Mouse (Mus musculus) kidney, embryonic 16.5 days (tissue): ENCODE measurements around the gene Rapgef4. TPM values are rescaled to one million over a fixed set of nuclear protein-coding genes. Genes with fewer than 3 reads are reported as not detected.

Source experiments
- ATAC-seq: fragments of 200-750 bp; cut with Nextera tagmentation; 2 replicates; pipeline ENCODE4 v1.8.0; 2017; ENCODE audit warnings: moderate TSS enrichment; ENCODE audit not compliant: low FRiP score, low TSS enrichment
- H3K27ac ChIP-seq: fragments of 300-500 bp; sonication (generic); 2 replicates; pipeline ENCODE4 v1.5.1; 2014; ENCODE audit warnings: low read length
- H3K27me3 ChIP-seq: fragments of 300-500 bp; sonication (generic); 2 replicates; pipeline ENCODE4 v1.6.1; 2014; ENCODE audit warnings: low read length, control low read depth, mixed read lengths; ENCODE audit not compliant: insufficient read depth
- H3K36me3 ChIP-seq: fragments of 300-500 bp; sonication (generic); 2 replicates; pipeline ENCODE4 v1.6.1; 2014; ENCODE audit warnings: low read length, control low read depth, mixed read lengths; ENCODE audit not compliant: insufficient read depth
- H3K4me1 ChIP-seq: fragments of 300-500 bp; sonication (generic); 2 replicates; pipeline ENCODE4 v1.6.1; 2014; ENCODE audit warnings: low read length, control low read depth, mixed read lengths; ENCODE audit not compliant: insufficient read depth
- H3K4me2 ChIP-seq: fragments of 300-500 bp; sonication (generic); replicated peaks from 2 replicates; pipeline ENCODE4 v1.6.1; 2014; ENCODE audit warnings: low read depth, low read length
- H3K4me3 ChIP-seq: fragments of 300-500 bp; sonication (generic); 2 replicates; pipeline ENCODE4 v1.5.1; 2014; ENCODE audit warnings: mild to moderate bottlenecking, low read length
- H3K9ac ChIP-seq: fragments of 300-500 bp; sonication (generic); replicated peaks from 2 replicates; pipeline ENCODE4 v1.6.1; 2014; ENCODE audit warnings: low read length
- H3K9me3 ChIP-seq: fragments of 300-500 bp; sonication (generic); 2 replicates; pipeline ENCODE4 v1.6.1; 2016; ENCODE audit warnings: low read length, control low read depth
- WGBS: fragments of 180-500 bp; shearing (Covaris S2); extraction: QIAGEN DNeasy Blood & Tissue Kit; methylation state at CpG from one replicate; pipeline ENCODE4 v1.1.7; 2014; 5-methylcytosine and 5-hydroxymethylcytosine counted together
- polyA plus RNA-seq: library from polyadenylated mRNA; unstranded; fragments of >200 nt; fragmentation: Nextera tagmentation; extraction: Ambion mirVana; gene quantifications from 2 replicates; pipeline ENCODE4 v1.2.1, GENCODE M21; 2015

Gene Rapgef4
- polyA plus RNA-seq, 1 experiment from 2014 or later = 6.9 TPM

- 24% methylated on average over 2 of the region's 2 CpGs for WGBS
- Histone ChIP-seq H3K9ac (no peak overlapping the region), H3K9me3 (no peaks in the 10 kb centered on the region), H3K4me1 (0 out of 2 replicates have a peak, but pooled peaks cover 11% of the 10 kb centered on the region), H3K4me2 (no peak overlapping the region), H3K27me3 (no peaks in the 10 kb centered on the region), H3K27ac (no peak overlapping the region), H3K36me3 (no peaks in the 10 kb centered on the region), H3K4me3 (no peak overlapping the region)
- ATAC-seq = no peak
These were observed 257.4 kb downstream of the Rapgef4 start for GRCm38 (mm10) chr2:72238421-72238820.

- Histone ChIP-seq H3K27ac (no peak overlapping the region), H3K36me3 (no peaks in the 10 kb centered on the region), H3K27me3 (no peaks in the 10 kb centered on the region), H3K9me3 (no peaks in the 10 kb centered on the region), H3K9ac (no peak overlapping the region), H3K4me1 (0 out of 2 replicates have a peak, but pooled peaks cover 11% of the 10 kb centered on the region), H3K4me3 (no peak overlapping the region), H3K4me2 (no peak overlapping the region)
- ATAC-seq = no peak
- 38% methylated on average over 11 of the region's 11 CpGs for WGBS
These were observed 257.9 kb downstream of the Rapgef4 start for GRCm38 (mm10) chr2:72238925-72239324.

- H3K27ac ChIP-seq = no peak overlapping the region
- no peak for ATAC-seq
- H3K9ac ChIP-seq = no peak overlapping the region
- no peak overlapping the region for H3K4me2 ChIP-seq
- H3K27me3 ChIP-seq = no peaks in the 10 kb centered on the region
- H3K4me1 ChIP-seq = 0 out of 2 replicates have a peak, but pooled peaks cover 11% of the 10 kb centered on the region
- 65% methylated on average over 8 of the region's 8 CpGs for WGBS
- no peak overlapping the region for H3K4me3 ChIP-seq
- no peaks in the 10 kb centered on the region for H3K9me3 ChIP-seq
- no peaks in the 10 kb centered on the region for H3K36me3 ChIP-seq
These were observed 258.4 kb downstream of the Rapgef4 start for GRCm38 (mm10) chr2:72239456-72239855.

- Histone ChIP-seq H3K9me3 (no peaks in the 10 kb centered on the region), H3K27me3 (no peaks in the 10 kb centered on the region), H3K9ac (no peak overlapping the region), H3K4me2 (no peak overlapping the region), H3K36me3 (no peaks in the 10 kb centered on the region), H3K4me3 (no peak overlapping the region), H3K4me1 (0 out of 2 replicates have a peak, but pooled peaks cover 11% of the 10 kb centered on the region), H3K27ac (no peak overlapping the region)
- no peak for ATAC-seq
- 55% methylated on average over 7 of the region's 7 CpGs for WGBS
These were observed 259.0 kb downstream of the Rapgef4 start for GRCm38 (mm10) chr2:72239993-72240392.

DNA sequence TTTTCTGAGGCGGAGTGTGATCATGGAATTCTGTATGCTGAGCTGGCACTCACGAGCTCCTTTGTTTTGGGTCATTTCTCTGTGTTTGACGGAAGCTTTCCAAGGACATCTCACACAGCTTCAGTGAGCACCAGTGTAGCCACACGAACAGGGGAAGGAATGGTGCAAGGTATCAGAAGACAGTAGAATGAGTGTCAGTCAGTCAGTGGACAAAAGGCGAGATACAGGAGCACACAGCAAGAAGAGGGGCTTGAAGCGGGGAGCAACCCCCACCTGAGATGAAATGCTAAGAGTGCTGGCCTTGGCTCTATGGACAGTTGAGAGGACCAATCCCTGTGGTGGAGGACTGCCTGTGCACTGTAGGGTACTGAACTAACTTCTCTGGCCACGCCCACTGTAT lies 259.7 kb downstream of the Rapgef4 start:
- Histone ChIP-seq H3K36me3 (no peaks in the 10 kb centered on the region), H3K9me3 (no peaks in the 10 kb centered on the region), H3K27me3 (no peaks in the 10 kb centered on the region), H3K4me2 (no peak overlapping the region), H3K9ac (no peak overlapping the region), H3K27ac (no peak overlapping the region), H3K4me1 (0 out of 2 replicates have a peak, but pooled peaks cover 9% of the 10 kb centered on the region), H3K4me3 (no peak overlapping the region)
- ATAC-seq = 0 out of 2 replicates have a peak, but pooled peaks have one; percentile 61
- WGBS = 79% methylated on average over 7 of the region's 7 CpGs

GRCm38 (mm10) chr2:72241714-72242472 lies 260.9 kb downstream of the Rapgef4 start:
- Histone ChIP-seq H3K36me3 (no peaks in the 10 kb centered on the region), H3K27me3 (no peaks in the 10 kb centered on the region), H3K27ac (no peak overlapping the region), H3K9me3 (no peaks in the 10 kb centered on the region), H3K4me1 (0 out of 2 replicates have a peak, but pooled peaks cover 9% of the 10 kb centered on the region), H3K4me3 (peak overlapping the region; percentile 18; the same call in 1 of the 2 replicates), H3K4me2 (peak overlapping the region; percentile 29), H3K9ac (no peak overlapping the region)
- ATAC-seq = peak; percentile 31; the same call in 1 of the 2 replicates
- 38% methylated on average over 14 of the region's 14 CpGs for WGBS

- H3K9ac ChIP-seq = no peak overlapping the region
- no peak for ATAC-seq
- H3K4me3 ChIP-seq = no peak overlapping the region
- H3K4me2 ChIP-seq = no peak overlapping the region
- H3K9me3 ChIP-seq = no peaks in the 10 kb centered on the region
- WGBS = 66% methylated on average over 12 of the region's 12 CpGs
- H3K36me3 ChIP-seq = no peaks in the 10 kb centered on the region
- H3K27ac ChIP-seq = no peak overlapping the region
- no peaks in the 10 kb centered on the region for H3K27me3 ChIP-seq
- 0 out of 2 replicates have a peak, but pooled peaks cover 9% of the 10 kb centered on the region for H3K4me1 ChIP-seq
These were observed 262.1 kb downstream of the Rapgef4 start for GRCm38 (mm10) chr2:72242910-72243675.

- no peak for ATAC-seq
- Histone ChIP-seq H3K27me3 (no peaks in the 10 kb centered on the region), H3K4me2 (no peak overlapping the region), H3K9me3 (no peaks in the 10 kb centered on the region), H3K9ac (no peak overlapping the region), H3K27ac (no peak overlapping the region), H3K4me3 (no peak overlapping the region), H3K4me1 (no peaks in the 10 kb centered on the region), H3K36me3 (no peaks in the 10 kb centered on the region)
- WGBS = 85% methylated on average over 4 of the region's 4 CpGs
These were observed 264.6 kb downstream of the Rapgef4 start for GRCm38 (mm10) chr2:72245631-72246030.

DNA sequence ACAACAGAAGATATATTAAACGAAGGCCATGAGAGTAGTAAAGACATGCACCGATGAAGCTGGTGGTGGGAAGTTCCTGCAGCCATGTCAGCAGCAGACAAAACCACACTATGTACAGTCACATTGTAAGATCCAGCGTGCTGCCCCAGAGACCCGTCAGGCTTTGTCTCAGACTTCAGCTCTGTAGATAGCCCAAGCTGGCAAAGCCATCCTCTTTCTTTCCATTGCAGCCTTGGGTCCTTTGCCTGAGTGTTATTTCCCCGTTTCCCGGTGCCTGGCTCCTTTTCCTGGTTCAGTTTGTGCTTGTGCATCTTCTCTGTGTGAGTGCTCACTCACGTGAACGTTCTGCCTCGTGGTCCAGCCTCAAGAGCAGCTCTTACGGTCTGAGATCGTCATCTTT lies 265.3 kb downstream of the Rapgef4 start:
- no peak overlapping the region for H3K27ac ChIP-seq
- no peak overlapping the region for H3K9ac ChIP-seq
- no peaks in the 10 kb centered on the region for H3K4me1 ChIP-seq
- no peak for ATAC-seq
- 87% methylated on average over 11 of the region's 11 CpGs for WGBS
- H3K4me3 ChIP-seq = no peak overlapping the region
- no peaks in the 10 kb centered on the region for H3K9me3 ChIP-seq
- H3K4me2 ChIP-seq = no peak overlapping the region
- H3K27me3 ChIP-seq = no peaks in the 10 kb centered on the region
- H3K36me3 ChIP-seq = no peaks in the 10 kb centered on the region

- no peak for ATAC-seq
- H3K27me3 ChIP-seq = no peaks in the 10 kb centered on the region
- WGBS = 84% methylated on average over 6 of the region's 6 CpGs
These were observed 266.8 kb downstream of the Rapgef4 start for GRCm38 (mm10) chr2:72247819-72248218.

More at GRCm38 (mm10) chr2:72247819-72248218, 266.8 kb downstream of the Rapgef4 start:
- no peak overlapping the region for H3K9ac ChIP-seq
- H3K4me3 ChIP-seq = no peak overlapping the region
- H3K9me3 ChIP-seq = no peaks in the 10 kb centered on the region
- no peak overlapping the region for H3K27ac ChIP-seq
- no peak overlapping the region for H3K4me2 ChIP-seq
- no peaks in the 10 kb centered on the region for H3K36me3 ChIP-seq
- H3K4me1 ChIP-seq = no peaks in the 10 kb centered on the region
